Mouse (Mus musculus) hindbrain, embryonic 12.5 days (tissue): ENCODE results near the gene Mrpl18. TPM values are rescaled to one million over a fixed set of nuclear protein-coding genes. Genes with fewer than 3 reads are reported as not detected.
A peak's percentile ranks its signal among the peaks of the same experiment; 100 is the strongest.
"Not testable (repeated sequence)": the region's sequence is repeated elsewhere in the genome, so short reads cannot be mapped to it uniquely, and the experiment has no call there.

ENCODE experiments used
- ATAC-seq: fragments of 200-750 bp; cut with Nextera tagmentation; 2 replicates; pipeline ENCODE4 v1.8.0; 2017; ENCODE audit warnings: moderate TSS enrichment; ENCODE audit not compliant: low FRiP score
- H3K27ac ChIP-seq: fragments of 300-500 bp; sonication (generic); 2 replicates; pipeline ENCODE4 v1.5.1; 2016; ENCODE audit warnings: mild to moderate bottlenecking
- H3K27me3 ChIP-seq: fragments of 300-500 bp; sonication (generic); 2 replicates; pipeline ENCODE4 v1.6.1; 2016; ENCODE audit warnings: mild to moderate bottlenecking
- H3K36me3 ChIP-seq: fragments of 300-500 bp; sonication (generic); 2 replicates; pipeline ENCODE4 v1.6.1; 2016; ENCODE audit warnings: mild to moderate bottlenecking
- H3K4me1 ChIP-seq: fragments of 300-500 bp; sonication (generic); 2 replicates; pipeline ENCODE4 v1.6.1; 2016
- H3K4me2 ChIP-seq: fragments of 300-500 bp; sonication (generic); replicated peaks from 2 replicates; pipeline ENCODE4 v1.6.1; 2016; ENCODE audit warnings: mild to moderate bottlenecking
- H3K4me3 ChIP-seq: fragments of 300-500 bp; sonication (generic); 2 replicates; pipeline ENCODE4 v1.5.1; 2016; ENCODE audit warnings: mild to moderate bottlenecking
- H3K9ac ChIP-seq: fragments of 300-500 bp; sonication (generic); 2 replicates; pipeline ENCODE4 v1.6.1; 2016; ENCODE audit warnings: mild to moderate bottlenecking, moderate library complexity
- H3K9me3 ChIP-seq: fragments of 300-500 bp; sonication (generic); replicated peaks from 2 replicates; pipeline ENCODE4 v1.6.1; 2016; ENCODE audit warnings: mild to moderate bottlenecking
- WGBS: fragments of 180-500 bp; shearing (Covaris S2); methylation state at CpG from one replicate; pipeline ENCODE4 v1.1.7; 2016; 5-methylcytosine and 5-hydroxymethylcytosine counted together
- polyA plus RNA-seq: library from polyadenylated mRNA; unstranded; fragments of >200 nt; fragmentation: Nextera tagmentation; extraction: Ambion mirVana; gene quantifications from 2 replicates; pipeline ENCODE4 v1.2.1, GENCODE M21; 2016

Gene Mrpl18
- polyA plus RNA-seq, 1 experiment from 2014 or later, result 136 TPM

GRCm38 (mm10) chr17:12906436-12906835 lies 9.7 kb downstream of the Mrpl18 start:
- Histone ChIP-seq H3K27me3 (no peaks in the 10 kb centered on the region), H3K9me3 (no peaks in the 10 kb centered on the region), H3K27ac (no peak overlapping the region), H3K4me1 (0 out of 2 replicates have a peak, but pooled peaks cover 5% of the 10 kb centered on the region), H3K4me3 (no peak overlapping the region), H3K4me2 (no peak overlapping the region), H3K9ac (no peak overlapping the region), H3K36me3 (peaks cover 24% of the 10 kb centered on the region)
- ATAC-seq, result no peak
- 91% methylated on average over 9 of the region's 9 CpGs for WGBS

DNA sequence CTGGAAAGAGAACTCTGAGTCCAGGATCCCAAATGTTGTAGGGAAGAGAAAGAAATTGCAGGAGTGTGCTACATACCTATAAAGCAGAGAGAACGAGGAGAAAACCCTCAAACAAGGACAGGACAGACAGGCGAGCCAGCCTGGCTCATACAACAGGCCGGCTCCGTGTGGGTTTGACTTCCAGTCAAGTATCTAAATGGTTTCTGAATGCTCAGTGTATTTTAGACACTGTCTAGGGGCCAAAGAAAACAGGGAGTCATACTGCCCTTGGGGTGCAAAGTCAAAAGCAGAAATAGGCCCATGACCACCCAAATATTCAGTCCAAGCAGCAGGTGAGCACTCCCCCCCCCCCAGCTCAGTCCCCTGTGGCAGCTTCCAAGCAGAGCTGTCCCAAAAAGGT lies 10.3 kb downstream of the Mrpl18 start:
- 81% methylated on average over 4 of the region's 4 CpGs for WGBS
- H3K36me3 ChIP-seq, result peaks cover 23% of the 10 kb centered on the region
- H3K4me3 ChIP-seq, result no peak overlapping the region
- H3K27me3 ChIP-seq, result no peaks in the 10 kb centered on the region
- no peak overlapping the region for H3K27ac ChIP-seq
- H3K4me2 ChIP-seq, result no peak overlapping the region
- H3K9ac ChIP-seq, result no peak overlapping the region
- ATAC-seq, result no peak
- H3K4me1 ChIP-seq, result 0 out of 2 replicates have a peak, but pooled peaks cover 5% of the 10 kb centered on the region
- no peaks in the 10 kb centered on the region for H3K9me3 ChIP-seq

DNA sequence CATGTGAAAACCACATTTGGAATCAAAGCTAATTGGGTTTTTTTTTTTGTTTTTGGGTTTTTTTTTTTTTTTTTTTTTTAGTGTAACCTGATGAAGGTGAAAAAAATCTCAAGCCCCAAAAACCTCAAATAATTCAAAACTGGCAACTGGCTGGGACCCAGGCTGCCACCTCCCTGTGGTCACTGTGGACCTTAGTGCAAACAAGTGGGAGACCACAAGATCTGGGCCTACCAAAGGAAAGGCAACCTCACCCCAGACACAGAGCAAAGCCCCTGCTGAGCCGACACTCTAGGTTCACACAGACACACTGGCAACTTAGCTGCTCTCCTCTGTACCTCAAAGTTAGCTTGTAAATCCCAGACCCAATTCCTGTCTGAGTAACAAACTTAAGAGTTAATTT lies 11.8 kb downstream of the Mrpl18 start:
- no peak overlapping the region for H3K4me3 ChIP-seq
- no peaks in the 10 kb centered on the region for H3K9me3 ChIP-seq
- H3K4me2 ChIP-seq, result no peak overlapping the region
- H3K27ac ChIP-seq, result no peak overlapping the region
- H3K9ac ChIP-seq, result no peak overlapping the region
- no peaks in the 10 kb centered on the region for H3K27me3 ChIP-seq
- H3K4me1 ChIP-seq, result 0 out of 2 replicates have a peak, but pooled peaks cover 5% of the 10 kb centered on the region
- WGBS, result 79% methylated on average over 1 of the region's 1 CpGs
- H3K36me3 ChIP-seq, result peaks cover 21% of the 10 kb centered on the region
- ATAC-seq, result no peak

GRCm38 (mm10) chr17:12903372-12904333 lies 12.5 kb downstream of the Mrpl18 start:
- H3K4me1 ChIP-seq, result 0 out of 2 replicates have a peak, but pooled peaks cover 5% of the 10 kb centered on the region
- 0 out of 2 replicates have a peak overlapping the region, but pooled peaks have one; percentile 8 for H3K27ac ChIP-seq
- H3K9me3 ChIP-seq, result no peaks in the 10 kb centered on the region
- no peak overlapping the region for H3K4me3 ChIP-seq
- no peak overlapping the region for H3K4me2 ChIP-seq
- no peaks in the 10 kb centered on the region for H3K27me3 ChIP-seq
- no peak for ATAC-seq
- H3K9ac ChIP-seq, result no peak overlapping the region
- H3K36me3 ChIP-seq, result peaks cover 24% of the 10 kb centered on the region
- WGBS, result 41% methylated on average over 11 of the region's 12 CpGs

DNA sequence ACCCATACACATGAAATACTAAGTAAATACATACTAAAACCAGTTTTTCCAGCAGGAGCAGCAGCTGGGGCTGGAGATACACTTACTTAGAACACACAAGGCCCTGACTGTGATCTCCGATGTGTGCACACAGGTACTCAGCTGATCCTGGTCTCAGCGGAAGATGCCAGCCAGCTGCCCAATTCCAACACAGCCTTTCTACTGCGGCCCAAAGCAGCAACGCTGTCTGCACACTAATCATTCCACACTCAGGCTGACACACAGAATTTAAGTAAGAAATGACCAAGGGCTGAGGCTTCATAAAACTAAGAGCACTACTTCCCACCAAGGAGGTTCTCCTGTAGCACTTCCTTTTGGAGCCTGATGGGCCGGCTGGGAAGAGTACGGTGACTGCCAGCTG lies 13.9 kb downstream of the Mrpl18 start:
- no peak overlapping the region for H3K9ac ChIP-seq
- no peak for ATAC-seq
- H3K4me3 ChIP-seq, result no peak overlapping the region
- 0 out of 2 replicates have a peak, but pooled peaks cover 5% of the 10 kb centered on the region for H3K4me1 ChIP-seq
- no peak overlapping the region for H3K4me2 ChIP-seq
- 92% methylated on average over 6 of the region's 6 CpGs for WGBS
- no peak overlapping the region for H3K27ac ChIP-seq
- H3K36me3 ChIP-seq, result peaks cover 24% of the 10 kb centered on the region
- H3K27me3 ChIP-seq, result no peaks in the 10 kb centered on the region
- H3K9me3 ChIP-seq, result no peaks in the 10 kb centered on the region

- H3K4me1 ChIP-seq, ATAC-seq, H3K27me3 ChIP-seq, H3K4me2 ChIP-seq, H3K9ac ChIP-seq, H3K27ac ChIP-seq, H3K9me3 ChIP-seq, H3K4me3 ChIP-seq: not testable (repeated sequence)
- WGBS, result 36% methylated on average over 2 of the region's 2 CpGs
- H3K36me3 ChIP-seq, result peaks cover 26% of the 10 kb centered on the region
Observed at GRCm38 (mm10) chr17:12898607-12899006, 17.5 kb downstream of the Mrpl18 start.

DNA sequence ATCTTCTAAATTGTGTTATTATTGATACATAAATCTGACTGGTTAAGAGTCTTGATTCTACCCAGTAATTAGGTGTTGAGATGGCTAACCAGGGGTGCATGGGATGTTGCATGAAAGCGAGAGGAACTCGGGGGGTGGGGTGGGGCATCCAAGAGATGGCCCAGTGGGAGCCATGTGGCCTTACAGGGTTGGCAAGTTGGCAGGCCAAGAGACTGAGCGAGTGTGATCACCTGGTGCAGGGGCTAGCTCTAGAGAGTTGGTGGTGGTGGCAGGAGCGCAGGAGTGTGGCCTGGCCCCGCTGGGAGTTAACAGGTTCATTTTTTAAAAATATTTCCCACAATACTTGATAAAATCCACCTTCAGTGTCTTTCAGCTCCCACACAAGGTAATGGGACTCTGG lies 18.5 kb downstream of the Mrpl18 start:
- Histone ChIP-seq H3K9ac (no peak overlapping the region), H3K36me3 (peaks cover 26% of the 10 kb centered on the region), H3K27ac (no peak overlapping the region), H3K4me2 (no peak overlapping the region), H3K9me3 (no peaks in the 10 kb centered on the region), H3K4me1 (no peaks in the 10 kb centered on the region), H3K27me3 (no peaks in the 10 kb centered on the region), H3K4me3 (no peak overlapping the region)
- WGBS, result 87% methylated on average over 5 of the region's 5 CpGs
- ATAC-seq, result no peak

DNA sequence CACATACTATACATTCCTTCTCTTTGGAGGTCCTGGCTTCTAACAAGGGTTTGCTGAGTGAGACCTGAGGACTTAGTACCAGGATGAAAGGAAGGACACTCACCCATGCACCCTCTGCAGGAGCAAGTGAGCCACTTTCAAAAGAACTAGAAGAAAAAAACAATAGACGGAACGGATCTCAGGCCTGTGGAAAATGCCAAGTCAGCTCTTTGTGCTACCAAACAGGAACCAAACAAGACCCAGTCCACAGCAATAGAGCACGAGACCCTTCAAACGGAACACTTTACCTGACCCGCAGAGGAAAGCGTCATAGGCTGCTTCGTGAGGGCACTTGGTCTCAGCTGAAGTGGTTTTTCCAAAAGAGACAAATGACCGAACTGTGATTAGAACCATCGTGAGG lies 24.1 kb downstream of the Mrpl18 start:
- no peaks in the 10 kb centered on the region for H3K27me3 ChIP-seq
- H3K36me3 ChIP-seq, result peaks cover 31% of the 10 kb centered on the region; the same call in 1 of the 2 replicates
- H3K4me3 ChIP-seq, result no peak overlapping the region
- H3K9ac ChIP-seq, result no peak overlapping the region
- no peaks in the 10 kb centered on the region for H3K9me3 ChIP-seq
- ATAC-seq, result no peak
- no peak overlapping the region for H3K27ac ChIP-seq
- 89% methylated on average over 9 of the region's 9 CpGs for WGBS
- no peaks in the 10 kb centered on the region for H3K4me1 ChIP-seq
- H3K4me2 ChIP-seq, result no peak overlapping the region

GRCm38 (mm10) chr17:12891054-12891453 lies 25.1 kb downstream of the Mrpl18 start:
- ATAC-seq, result no peak
- Histone ChIP-seq H3K36me3 (peaks cover 31% of the 10 kb centered on the region; the same call in 1 of the 2 replicates), H3K27me3 (no peaks in the 10 kb centered on the region), H3K4me3 (no peak overlapping the region), H3K27ac (no peak overlapping the region), H3K4me2 (no peak overlapping the region), H3K9ac (no peak overlapping the region), H3K9me3 (no peaks in the 10 kb centered on the region), H3K4me1 (no peaks in the 10 kb centered on the region)
- 90% methylated on average over 4 of the region's 4 CpGs for WGBS

DNA sequence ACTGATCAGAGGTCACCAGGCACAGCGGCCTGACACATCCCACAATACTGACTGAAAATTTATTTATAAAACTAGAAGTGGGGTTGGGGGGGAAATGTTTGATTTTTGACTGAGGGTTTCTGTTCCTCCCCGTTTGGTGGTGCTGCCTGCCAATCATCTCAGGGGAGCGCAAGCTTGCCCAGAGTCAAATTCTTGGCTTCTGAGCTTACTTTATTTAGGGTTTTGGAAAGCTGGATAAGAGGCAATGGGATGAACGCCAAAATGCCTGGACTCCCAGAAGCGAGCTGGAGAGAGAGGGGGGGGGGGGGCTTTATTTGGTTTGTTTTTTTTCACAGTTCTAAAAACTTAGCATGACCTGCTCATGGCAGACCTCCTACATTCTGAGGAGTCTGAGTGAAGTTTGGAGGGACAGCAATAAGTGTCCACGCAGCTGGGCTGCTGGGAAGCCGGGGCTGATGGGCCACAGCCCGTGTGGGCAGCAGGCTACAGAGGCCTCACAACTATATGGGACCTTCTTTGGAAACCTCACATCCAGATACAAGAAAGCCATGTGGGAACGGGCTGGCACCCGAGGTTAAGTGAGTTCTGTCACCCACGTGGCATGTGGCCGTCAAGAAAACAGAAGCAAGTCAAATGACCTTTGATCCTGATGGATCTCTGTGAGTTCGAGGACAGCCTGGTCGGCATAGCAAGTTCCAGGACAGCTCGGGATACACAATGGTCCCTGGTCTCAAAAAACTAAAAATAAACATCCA lies 28.9 kb downstream of the Mrpl18 start:
- no peaks in the 10 kb centered on the region for H3K9me3 ChIP-seq
- no peak overlapping the region for H3K27ac ChIP-seq
- H3K9ac ChIP-seq, result no peak overlapping the region
- WGBS, result 85% methylated on average over 15 of the region's 15 CpGs
- H3K4me1 ChIP-seq, result no peaks in the 10 kb centered on the region
- H3K36me3 ChIP-seq, result peaks cover 27% of the 10 kb centered on the region; the same call in 1 of the 2 replicates
- H3K4me3 ChIP-seq, result no peak overlapping the region
- no peak for ATAC-seq
- no peak overlapping the region for H3K4me2 ChIP-seq
- H3K27me3 ChIP-seq, result no peaks in the 10 kb centered on the region

- H3K27ac ChIP-seq, result no peak overlapping the region
- no peak overlapping the region for H3K4me3 ChIP-seq
- 34% methylated on average over 6 of the region's 6 CpGs for WGBS
- ATAC-seq, result no peak
- H3K36me3 ChIP-seq, result peaks cover 22% of the 10 kb centered on the region; the same call in 1 of the 2 replicates
- no peak overlapping the region for H3K4me2 ChIP-seq
- no peaks in the 10 kb centered on the region for H3K4me1 ChIP-seq
- H3K9ac ChIP-seq, result no peak overlapping the region
- no peaks in the 10 kb centered on the region for H3K27me3 ChIP-seq
- H3K9me3 ChIP-seq, result no peaks in the 10 kb centered on the region
Observed at GRCm38 (mm10) chr17:12886620-12887019, 29.5 kb downstream of the Mrpl18 start.

- Histone ChIP-seq H3K9me3 (no peaks in the 10 kb centered on the region), H3K27ac (no peak overlapping the region), H3K4me1 (no peaks in the 10 kb centered on the region), H3K4me3 (no peak overlapping the region), H3K27me3 (no peaks in the 10 kb centered on the region), H3K36me3 (no peaks in the 10 kb centered on the region), H3K4me2 (no peak overlapping the region), H3K9ac (no peak overlapping the region)
- 81% methylated on average over 1 of the region's 1 CpGs for WGBS
- no peak for ATAC-seq
Observed at GRCm38 (mm10) chr17:12881216-12881615, 34.9 kb downstream of the Mrpl18 start.
